Mouse (Mus musculus): ENCODE measurements around the gene Stx8.

Gene Stx8

GRCm38 (mm10) chr11:68091975-68092759 lies 126.2 kb downstream of the Stx8 start:
- DNase-seq = no peak

- DNase-seq = no peak
These were observed 135.6 kb downstream of the Stx8 start for GRCm38 (mm10) chr11:68101598-68101997.

- no peak for DNase-seq
These were observed 137.5 kb downstream of the Stx8 start for GRCm38 (mm10) chr11:68103480-68103879.

- no peak for DNase-seq
These were observed 140.1 kb downstream of the Stx8 start for GRCm38 (mm10) chr11:68106053-68106452.

- no peak for DNase-seq
These were observed 147.6 kb downstream of the Stx8 start for GRCm38 (mm10) chr11:68113454-68114100.

- peak; percentile 29 for DNase-seq
These were observed 148.2 kb downstream of the Stx8 start for GRCm38 (mm10) chr11:68114202-68114601.

- no peak for DNase-seq
These were observed 150.2 kb downstream of the Stx8 start for GRCm38 (mm10) chr11:68116157-68116556.

GRCm38 (mm10) chr11:68117878-68118660 lies 152.1 kb downstream of the Stx8 start:
- no peak for DNase-seq

GRCm38 (mm10) chr11:68118679-68119078 lies 152.7 kb downstream of the Stx8 start:
- no peak for DNase-seq

GRCm38 (mm10) chr11:68119136-68119535 lies 153.1 kb downstream of the Stx8 start:
- DNase-seq = no peak

- no peak for DNase-seq
These were observed 155.3 kb downstream of the Stx8 start for GRCm38 (mm10) chr11:68121260-68121659.

- no peak for DNase-seq
These were observed 155.7 kb downstream of the Stx8 start for GRCm38 (mm10) chr11:68121660-68122059.

- no peak for DNase-seq
These were observed 160.1 kb downstream of the Stx8 start for GRCm38 (mm10) chr11:68126071-68126470.

GRCm38 (mm10) chr11:68134494-68134893 lies 168.5 kb downstream of the Stx8 start:
- DNase-seq = no peak

GRCm38 (mm10) chr11:68135350-68135749 lies 169.4 kb downstream of the Stx8 start:
- DNase-seq = no peak

GRCm38 (mm10) chr11:68136687-68137086 lies 170.7 kb downstream of the Stx8 start:
- peak; percentile 39 for DNase-seq

- DNase-seq = no peak
These were observed 176.3 kb downstream of the Stx8 start for GRCm38 (mm10) chr11:68142296-68142695.

- DNase-seq = no peak
These were observed 178.5 kb downstream of the Stx8 start for GRCm38 (mm10) chr11:68144235-68145065.

- no peak for DNase-seq
These were observed 179.1 kb downstream of the Stx8 start for GRCm38 (mm10) chr11:68145066-68145585.

- no peak for DNase-seq
These were observed 179.8 kb downstream of the Stx8 start for GRCm38 (mm10) chr11:68145586-68146455.

GRCm38 (mm10) chr11:68146456-68146851 lies 180.5 kb downstream of the Stx8 start:
- no peak for DNase-seq

Measured in kidney, postnatal 10 days (tissue).